Comparison of ENCODE assay signal across 10 mouse cellular contexts in genomic region chr12:112816294-112816693, GRCm38 (mm10). TPM values are rescaled to one million over a fixed set of nuclear protein-coding genes. Genes with fewer than 3 reads are reported as not detected.
DNase-seq lines count a peak whose midpoint lies in the region; ATAC-seq and TF ChIP-seq lines count a peak whose summit lies in the region.
"Had no signal": no experiment of that assay in that cellular context is flagged by ENCODE, and none has a peak within 500 bp of the region (broad histone marks: within the 10 kb centered on the region; RNA-seq: fewer than 3 reads in every experiment).

No protein-coding gene starts in this region.

- no peak overlapping the region for H3K9ac ChIP-seq in forebrain, postnatal 0 days
- H3K9ac ChIP-seq in forebrain, embryonic 11.5 days (ENCODE audit: low read length): no peak overlapping the region
- no peak overlapping the region for H3K9ac ChIP-seq in midbrain, embryonic 11.5 days (ENCODE audit: low read length)
- H3K9ac ChIP-seq in midbrain, embryonic 15.5 days: no peak overlapping the region
- no peak overlapping the region for H3K9ac ChIP-seq in kidney, postnatal 0 days (ENCODE audit: low read depth, low read length)
- H3K9ac ChIP-seq: heart, embryonic 13.5 days had no signal

- H3K36me3 ChIP-seq in forebrain, postnatal 0 days (ENCODE audit: insufficient read depth): peaks cover 60% of the 10 kb centered on the region
- H3K36me3 ChIP-seq in forebrain, embryonic 11.5 days (ENCODE audit: control insufficient read depth, insufficient read depth, low read length): peaks cover 15% of the 10 kb centered on the region
- peaks cover 25% of the 10 kb centered on the region for H3K36me3 ChIP-seq in midbrain, embryonic 11.5 days (ENCODE audit: control insufficient read depth, insufficient read depth, low read length)
- peaks cover 23% of the 10 kb centered on the region for H3K36me3 ChIP-seq in midbrain, embryonic 15.5 days (replicated peaks)
- H3K36me3 ChIP-seq in kidney, postnatal 0 days (ENCODE audit: insufficient read depth, low read length): peaks cover 42% of the 10 kb centered on the region

- 56% methylated on average over 4 of the region's 4 CpGs for WGBS in forebrain, postnatal 0 days
- 63% methylated on average over 4 of the region's 4 CpGs for WGBS in forebrain, embryonic 11.5 days
- 56% methylated on average over 4 of the region's 4 CpGs for WGBS in midbrain, embryonic 11.5 days
- WGBS in midbrain, embryonic 15.5 days: 57% methylated on average over 4 of the region's 4 CpGs
- WGBS in kidney, postnatal 0 days: 53% methylated on average over 4 of the region's 4 CpGs

- no peaks in the 10 kb centered on the region for H3K27me3 ChIP-seq in forebrain, postnatal 0 days (ENCODE audit: insufficient read depth, low read length)
- H3K27me3 ChIP-seq in forebrain, embryonic 11.5 days (ENCODE audit: control insufficient read depth, insufficient read depth, low read length): no peaks in the 10 kb centered on the region
- no peaks in the 10 kb centered on the region for H3K27me3 ChIP-seq in midbrain, embryonic 11.5 days (ENCODE audit: control insufficient read depth, insufficient read depth, low read length)
- no peaks in the 10 kb centered on the region for H3K27me3 ChIP-seq in midbrain, embryonic 15.5 days (replicated peaks)
- H3K27me3 ChIP-seq in kidney, postnatal 0 days (ENCODE audit: insufficient read depth, low read length): no peaks in the 10 kb centered on the region
- H3K27me3 ChIP-seq: heart, embryonic 13.5 days had no signal

- H3K9me3 ChIP-seq in forebrain, postnatal 0 days (ENCODE audit: low read length): no peaks in the 10 kb centered on the region
- H3K9me3 ChIP-seq in forebrain, embryonic 11.5 days (ENCODE audit: control insufficient read depth, low read length): no peaks in the 10 kb centered on the region
- no peaks in the 10 kb centered on the region for H3K9me3 ChIP-seq in midbrain, embryonic 11.5 days (ENCODE audit: control insufficient read depth, low read length)
- no peaks in the 10 kb centered on the region for H3K9me3 ChIP-seq in midbrain, embryonic 15.5 days
- no peaks in the 10 kb centered on the region for H3K9me3 ChIP-seq in kidney, postnatal 0 days (replicated peaks; ENCODE audit: low read length)
- H3K9me3 ChIP-seq: heart, embryonic 13.5 days had no signal

- peak; percentile 60 for DNase-seq in forebrain, postnatal 0 days
- DNase-seq in forebrain, embryonic 11.5 days (ENCODE audit: low spot score): no peak
- peak; percentile 89 for DNase-seq in midbrain, embryonic 11.5 days (ENCODE audit: low spot score, missing footprints)
- peak; percentile 69 to 81 for DNase-seq in cerebellum, postnatal 25 days
- peak; percentile 68 for DNase-seq in kidney, postnatal 0 days (ENCODE audit: low spot score)
- peak; percentile 63 to 73 for DNase-seq in thymus, adult 18-20 months

- no peak overlapping the region for H3K4me3 ChIP-seq in forebrain, postnatal 0 days (ENCODE audit: low read depth, low read length)
- no peak overlapping the region for H3K4me3 ChIP-seq in forebrain, embryonic 11.5 days (ENCODE audit: low read depth, low read length)
- no peak overlapping the region for H3K4me3 ChIP-seq in midbrain, embryonic 11.5 days (ENCODE audit: low read depth, low read length)
- no peak overlapping the region for H3K4me3 ChIP-seq in midbrain, embryonic 15.5 days
- H3K4me3 ChIP-seq in kidney, postnatal 0 days (replicated peaks; ENCODE audit: low read depth, low read length): no peak overlapping the region
- H3K4me3 ChIP-seq: heart, embryonic 13.5 days; myocyte had no signal

- TF ChIP-seq CTCF in forebrain, postnatal 0 days (IDR thresholded peaks at IDR 0.05; ENCODE audit: low read depth): peak; percentile 86
- peak; percentile 77 for TF ChIP-seq CTCF in kidney, postnatal 0 days (IDR thresholded peaks at IDR 0.05; ENCODE audit: low read depth)

- no peak overlapping the region for H3K27ac ChIP-seq in forebrain, postnatal 0 days (ENCODE audit: low read depth, low read length)
- H3K27ac ChIP-seq in forebrain, embryonic 11.5 days (ENCODE audit: low read depth, low read length): no peak overlapping the region
- no peak overlapping the region for H3K27ac ChIP-seq in midbrain, embryonic 11.5 days (ENCODE audit: low read depth, low read length)
- H3K27ac ChIP-seq in midbrain, embryonic 15.5 days: no peak overlapping the region
- H3K27ac ChIP-seq in kidney, postnatal 0 days: no peak overlapping the region
- H3K27ac ChIP-seq: heart, embryonic 13.5 days had no signal

- H3K4me1 ChIP-seq in forebrain, postnatal 0 days (ENCODE audit: insufficient read depth): no peaks in the 10 kb centered on the region
- no peaks in the 10 kb centered on the region for H3K4me1 ChIP-seq in forebrain, embryonic 11.5 days (replicated peaks; ENCODE audit: control insufficient read depth, insufficient read depth, low read length)
- H3K4me1 ChIP-seq in midbrain, embryonic 11.5 days (ENCODE audit: control insufficient read depth, insufficient read depth, low read length): no peaks in the 10 kb centered on the region
- no peaks in the 10 kb centered on the region for H3K4me1 ChIP-seq in midbrain, embryonic 15.5 days
- H3K4me1 ChIP-seq in kidney, postnatal 0 days (replicated peaks; ENCODE audit: insufficient read depth, low read length): peaks cover 3% of the 10 kb centered on the region; the same call in 1 of the 2 replicates

- H3K4me2 ChIP-seq in forebrain, postnatal 0 days (ENCODE audit: low read depth): no peak overlapping the region
- no peak overlapping the region for H3K4me2 ChIP-seq in forebrain, embryonic 11.5 days (ENCODE audit: low read depth, low read length, severe bottlenecking)
- no peak overlapping the region for H3K4me2 ChIP-seq in midbrain, embryonic 11.5 days
- no peak overlapping the region for H3K4me2 ChIP-seq in midbrain, embryonic 15.5 days
- H3K4me2 ChIP-seq in kidney, postnatal 0 days (ENCODE audit: low read length): no peak overlapping the region
- H3K4me2 ChIP-seq: heart, embryonic 13.5 days had no signal

- ATAC-seq in forebrain, postnatal 0 days: no peak
- ATAC-seq in forebrain, embryonic 11.5 days (replicated peaks; ENCODE audit: low FRiP score): no peak
- ATAC-seq in midbrain, embryonic 11.5 days (ENCODE audit: low FRiP score): no peak
- no peak for ATAC-seq in midbrain, embryonic 15.5 days (replicated peaks)
- no peak for ATAC-seq in kidney, postnatal 0 days (replicated peaks; ENCODE audit: low FRiP score, low read depth)
- peak; percentile 65; the same call in 1 of the 2 replicates for ATAC-seq in megakaryocyte-erythroid progenitor cell, adult 5-6 weeks (replicated peaks; ENCODE audit: low FRiP score, low TSS enrichment, poor library complexity, severe bottlenecking)

RNA-seq across cellular contexts. Expression of gene Clba1, which starts 7.6 kb away (rescaled TPM):
- 17.6 and 19.5 TPM in 2 replicates for total RNA-seq in forebrain, postnatal 0 days (2014; rRNA removed)
- polyA plus RNA-seq in forebrain, postnatal 0 days (2015; fragmentation: Nextera tagmentation; extraction: Ambion mirVana): 23.5 and 26.1 TPM in 2 replicates
- polyA plus RNA-seq in forebrain, embryonic 11.5 days (2014; fragmentation: Nextera tagmentation; extraction: Ambion mirVana): 12.5 and 15.3 TPM in 2 replicates
- polyA plus RNA-seq in midbrain, embryonic 11.5 days (2014; fragmentation: Nextera tagmentation; extraction: Ambion mirVana): 14.7 and 15.3 TPM in 2 replicates
- 24.4 and 25.1 TPM in 2 replicates for polyA plus RNA-seq in midbrain, embryonic 15.5 days (2015; fragmentation: Nextera tagmentation; extraction: Ambion mirVana)
- 16.0 and 18.4 TPM in 2 replicates for polyA plus RNA-seq in kidney, postnatal 0 days (2015; fragmentation: Nextera tagmentation; extraction: Ambion mirVana)
- 0.74 and 1.2 TPM in 2 replicates for total RNA-seq in megakaryocyte-erythroid progenitor cell, adult 5-6 weeks (2014; fragmentation: Nextera tagmentation)
- total RNA-seq in megakaryocyte-erythroid progenitor cell, adult 5-6 weeks (2017): 0.08 TPM in 1 of 2 replicates, not detected in the other

RNA-seq across cellular contexts. Expression of gene Cdca4, which starts 12.9 kb away (rescaled TPM):
- total RNA-seq in forebrain, postnatal 0 days (2014; rRNA removed): 28.8 and 31.3 TPM in 2 replicates
- 29.7 and 33.0 TPM in 2 replicates for polyA plus RNA-seq in forebrain, postnatal 0 days (2015; fragmentation: Nextera tagmentation; extraction: Ambion mirVana)
- 170 and 180 TPM in 2 replicates for polyA plus RNA-seq in forebrain, embryonic 11.5 days (2014; fragmentation: Nextera tagmentation; extraction: Ambion mirVana)
- 159 TPM in 2 replicates for polyA plus RNA-seq in midbrain, embryonic 11.5 days (2014; fragmentation: Nextera tagmentation; extraction: Ambion mirVana)
- polyA plus RNA-seq in midbrain, embryonic 15.5 days (2015; fragmentation: Nextera tagmentation; extraction: Ambion mirVana): 44.1 and 50.1 TPM in 2 replicates
- polyA plus RNA-seq in kidney, postnatal 0 days (2015; fragmentation: Nextera tagmentation; extraction: Ambion mirVana): 56.6 and 64.5 TPM in 2 replicates
- total RNA-seq in megakaryocyte-erythroid progenitor cell, adult 5-6 weeks (2014; fragmentation: Nextera tagmentation): 71.1 and 82.7 TPM in 2 replicates
- 47.3 and 52.4 TPM in 2 replicates for total RNA-seq in megakaryocyte-erythroid progenitor cell, adult 5-6 weeks (2017)

RNA-seq across cellular contexts. Expression of gene Ahnak2, which starts 13.8 kb away (rescaled TPM):
- 2.5 and 3.0 TPM in 2 replicates for total RNA-seq in forebrain, postnatal 0 days (2014; rRNA removed)
- polyA plus RNA-seq in forebrain, postnatal 0 days (2015; fragmentation: Nextera tagmentation; extraction: Ambion mirVana): 0.88 and 1.3 TPM in 2 replicates
- 0.08 and 0.16 TPM in 2 replicates for polyA plus RNA-seq in forebrain, embryonic 11.5 days (2014; fragmentation: Nextera tagmentation; extraction: Ambion mirVana)
- polyA plus RNA-seq in midbrain, embryonic 11.5 days (2014; fragmentation: Nextera tagmentation; extraction: Ambion mirVana): 0.07 and 0.22 TPM in 2 replicates
- 1.1 and 1.3 TPM in 2 replicates for polyA plus RNA-seq in midbrain, embryonic 15.5 days (2015; fragmentation: Nextera tagmentation; extraction: Ambion mirVana)
- 0.22 and 0.50 TPM in 2 replicates for polyA plus RNA-seq in kidney, postnatal 0 days (2015; fragmentation: Nextera tagmentation; extraction: Ambion mirVana)
- not detected in 2 replicates for total RNA-seq in megakaryocyte-erythroid progenitor cell, adult 5-6 weeks (2014; fragmentation: Nextera tagmentation)
- not detected in 2 replicates for total RNA-seq in megakaryocyte-erythroid progenitor cell, adult 5-6 weeks (2017)

RNA-seq across cellular contexts. Expression of gene Gpr132, which starts 51.7 kb away (rescaled TPM):
- total RNA-seq in forebrain, postnatal 0 days (2014; rRNA removed): 0.10 TPM in 1 of 2 replicates, not detected in the other
- not detected in 2 replicates for polyA plus RNA-seq in forebrain, postnatal 0 days (2015; fragmentation: Nextera tagmentation; extraction: Ambion mirVana)
- not detected in 2 replicates for polyA plus RNA-seq in forebrain, embryonic 11.5 days (2014; fragmentation: Nextera tagmentation; extraction: Ambion mirVana)
- not detected in 2 replicates for polyA plus RNA-seq in midbrain, embryonic 11.5 days (2014; fragmentation: Nextera tagmentation; extraction: Ambion mirVana)
- 0.06 and 0.11 TPM in 2 replicates for polyA plus RNA-seq in midbrain, embryonic 15.5 days (2015; fragmentation: Nextera tagmentation; extraction: Ambion mirVana)
- polyA plus RNA-seq in kidney, postnatal 0 days (2015; fragmentation: Nextera tagmentation; extraction: Ambion mirVana): 0.10 and 0.11 TPM in 2 replicates
- total RNA-seq in megakaryocyte-erythroid progenitor cell, adult 5-6 weeks (2014; fragmentation: Nextera tagmentation): 4.5 and 5.1 TPM in 2 replicates
- 3.1 and 4.2 TPM in 2 replicates for total RNA-seq in megakaryocyte-erythroid progenitor cell, adult 5-6 weeks (2017)

RNA-seq across cellular contexts. Expression of gene Pld4, which starts 55.8 kb away (rescaled TPM):
- total RNA-seq in forebrain, postnatal 0 days (2014; rRNA removed): 6.2 and 7.3 TPM in 2 replicates
- 8.0 and 8.1 TPM in 2 replicates for polyA plus RNA-seq in forebrain, postnatal 0 days (2015; fragmentation: Nextera tagmentation; extraction: Ambion mirVana)
- 3.7 and 4.1 TPM in 2 replicates for polyA plus RNA-seq in forebrain, embryonic 11.5 days (2014; fragmentation: Nextera tagmentation; extraction: Ambion mirVana)
- 3.5 and 4.2 TPM in 2 replicates for polyA plus RNA-seq in midbrain, embryonic 11.5 days (2014; fragmentation: Nextera tagmentation; extraction: Ambion mirVana)
- polyA plus RNA-seq in midbrain, embryonic 15.5 days (2015; fragmentation: Nextera tagmentation; extraction: Ambion mirVana): 7.3 and 8.6 TPM in 2 replicates
- polyA plus RNA-seq in kidney, postnatal 0 days (2015; fragmentation: Nextera tagmentation; extraction: Ambion mirVana): 7.8 TPM in 2 replicates
- 1.2 TPM in 1 of 2 replicates, not detected in the other for total RNA-seq in megakaryocyte-erythroid progenitor cell, adult 5-6 weeks (2014; fragmentation: Nextera tagmentation)
- 0.14 and 0.46 TPM in 2 replicates for total RNA-seq in megakaryocyte-erythroid progenitor cell, adult 5-6 weeks (2017)
